Mouse (Mus musculus): ENCODE measurements at regions not wholly inside any gene's neighbourhood (a gene's known extent, or its start where the extent isn't known, plus 50 kb on each side); places are given as distances from the start of the nearest gene placed in this dataset.

DNA sequence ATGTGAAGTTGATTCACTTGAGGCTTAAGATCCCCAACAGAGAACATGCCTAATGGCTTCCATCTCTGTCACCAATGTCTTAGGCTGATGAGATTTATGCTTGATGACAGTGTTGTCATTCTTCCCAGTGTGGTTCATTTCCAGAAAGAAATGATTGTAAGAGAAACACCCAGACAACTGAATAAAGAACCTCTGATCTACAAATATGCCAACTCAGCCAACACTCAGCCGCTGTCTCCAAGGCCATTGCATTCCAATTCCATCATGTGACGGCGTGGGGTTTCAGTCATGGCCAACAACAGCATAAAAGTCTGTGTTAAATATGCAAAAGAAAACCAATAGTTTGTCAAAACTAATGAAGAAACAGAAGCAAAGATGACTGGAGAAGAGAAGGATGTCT, 230.7 kb upstream of the Gm21798 start:
- no peak for TF ChIP-seq CTCF (IDR thresholded peaks at IDR 0.05; ENCODE audit: insufficient read depth, low read depth, low read length)
- TF ChIP-seq POLR2A (IDR thresholded peaks at IDR 0.05; ENCODE audit: insufficient read depth, low read depth, low read length): no peak
